Mouse (Mus musculus) right cerebral cortex, adult 18-20 months (tissue): Measurements from ENCODE around the gene Gm3448.
A peak's percentile ranks its signal among the peaks of the same experiment; 100 is the strongest.
"Not testable (repeated sequence)": the region's sequence is repeated elsewhere in the genome, so short reads cannot be mapped to it uniquely, and the experiment has no call there.

Source experiments
- DNase-seq: peaks from one replicate; pipeline ENCODE4 v3.0.0; 2022; ENCODE audit warnings: mixed read lengths

Gene Gm3448

GRCm38 (mm10) chr17:15041175-15041729 lies at the start of gene Gm3448, which contains the start of the genes Ermard and Tcte3:
Gene Gm3448 (minus strand): TSS chr17:15041537.
Gene Ermard (plus strand): TSS chr17:15041208.
Gene Tcte3 (minus strand): TSS chr17:15041488.
- not testable (repeated sequence) for DNase-seq

DNA sequence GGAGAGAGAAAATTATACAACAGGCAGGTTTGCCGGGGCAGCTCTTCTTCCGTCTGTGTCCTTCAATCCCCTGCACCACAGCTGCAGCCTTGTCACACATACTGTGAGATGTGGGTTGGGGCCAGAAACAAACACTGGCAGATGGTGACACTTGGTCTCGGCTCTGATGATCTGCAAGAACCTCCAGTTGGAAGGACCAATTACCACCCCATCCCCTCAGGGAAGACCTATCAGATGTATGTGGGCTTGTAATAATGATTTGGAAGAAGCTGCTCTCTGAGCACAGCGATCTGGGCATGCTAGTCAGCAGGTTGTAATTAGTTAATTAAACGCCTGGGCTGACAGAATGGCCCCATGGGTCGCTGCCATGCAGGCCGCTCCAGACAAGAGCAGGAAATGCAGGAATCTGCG lies 47.3 kb upstream of the Gm3448 start:
- no peak for DNase-seq

- DNase-seq = no peak
Observed at GRCm38 (mm10) chr17:15088166-15088565, 46.8 kb upstream of the Gm3448 start.

DNA sequence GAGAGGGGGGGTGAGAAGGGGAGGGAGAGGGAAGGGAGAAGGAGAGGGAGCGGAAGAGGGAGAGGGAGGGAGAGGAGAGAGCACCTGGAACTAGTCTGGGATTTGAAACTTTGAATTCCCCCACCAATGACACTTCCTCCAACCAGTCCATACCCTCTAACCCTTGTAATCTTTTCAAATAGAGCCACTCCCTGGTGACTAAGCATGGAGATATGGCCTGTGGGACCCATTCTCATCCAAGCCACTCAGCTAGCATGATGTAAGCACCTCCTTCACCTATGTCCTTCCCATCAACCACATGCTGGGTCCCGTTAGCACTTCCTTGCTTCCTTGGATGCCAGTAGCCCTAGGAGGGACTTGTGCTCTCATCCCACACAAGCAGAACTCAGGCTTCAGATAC lies 43.7 kb upstream of the Gm3448 start:
- DNase-seq = no peak

DNA sequence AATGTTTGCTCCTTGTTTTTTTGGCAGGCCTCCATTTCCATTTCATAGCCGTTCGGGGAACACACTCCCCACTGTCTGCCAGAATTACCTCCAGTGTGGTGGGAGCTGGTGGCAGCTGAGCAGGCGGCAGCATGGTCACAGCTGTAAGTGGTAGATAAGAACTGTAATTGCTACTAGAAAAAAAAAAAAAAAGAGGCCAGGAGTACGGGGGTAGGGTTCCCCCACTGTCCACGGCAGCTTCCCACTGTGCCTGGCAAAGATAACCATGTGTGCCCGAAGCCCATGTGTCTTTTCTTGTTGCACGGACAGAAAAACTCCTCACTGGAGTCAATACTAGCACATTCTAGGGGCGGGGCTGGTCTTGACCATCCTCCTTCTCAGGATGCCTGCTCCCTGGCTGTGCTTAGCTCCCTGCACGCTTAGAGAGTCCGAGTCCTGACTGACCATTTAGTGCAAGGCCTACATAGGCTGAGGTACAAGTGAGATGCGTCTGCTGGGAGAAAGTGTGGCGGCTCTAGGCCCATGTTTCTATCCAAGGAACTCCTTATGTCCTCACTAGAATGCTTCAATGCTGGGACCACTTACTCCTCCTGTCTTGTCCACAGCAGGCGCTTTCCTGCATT lies 43.0 kb upstream of the Gm3448 start:
- no peak for DNase-seq

DNA sequence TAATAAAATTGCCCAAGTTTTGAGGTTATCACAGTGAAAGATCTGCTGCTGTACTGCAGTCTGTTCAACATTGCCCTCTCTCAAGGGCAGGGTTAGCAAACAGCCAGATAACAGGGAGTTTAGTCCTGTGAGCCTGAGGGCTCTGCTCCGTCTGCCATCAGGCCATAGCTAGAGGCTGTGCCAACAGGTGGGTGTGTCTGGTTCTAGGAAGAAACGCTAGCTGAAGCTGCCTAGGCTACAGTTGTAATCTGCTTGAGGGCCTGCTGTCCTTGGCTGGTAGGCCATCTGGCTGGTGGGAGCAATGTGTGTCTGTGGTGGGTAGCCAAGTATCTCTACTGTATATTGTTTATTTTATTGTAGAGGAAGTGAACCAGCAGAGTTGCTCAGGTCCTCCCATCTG lies 36.2 kb upstream of the Gm3448 start:
- no peak for DNase-seq

GRCm38 (mm10) chr17:15075033-15075432 lies 33.7 kb upstream of the Gm3448 start:
- DNase-seq = no peak

DNA sequence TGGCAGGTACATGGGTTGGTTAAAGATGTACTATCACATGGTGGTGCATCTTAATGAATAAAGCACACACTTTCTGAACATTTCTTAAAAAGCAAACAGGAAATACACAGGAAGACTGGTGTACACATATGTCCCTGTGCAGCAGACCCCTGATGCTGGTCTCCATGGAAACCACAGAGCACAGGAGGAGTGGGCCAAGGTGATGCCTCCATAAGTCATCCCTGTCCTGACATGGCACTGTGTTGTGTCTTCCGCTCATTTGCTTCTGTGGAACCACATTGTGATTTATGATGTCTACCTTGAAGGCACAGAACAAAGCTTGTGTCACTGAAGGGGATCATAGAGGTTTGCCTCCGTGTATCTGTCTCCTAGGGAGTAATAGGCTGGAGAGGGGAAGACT lies 30.9 kb upstream of the Gm3448 start:
- DNase-seq = no peak

DNA sequence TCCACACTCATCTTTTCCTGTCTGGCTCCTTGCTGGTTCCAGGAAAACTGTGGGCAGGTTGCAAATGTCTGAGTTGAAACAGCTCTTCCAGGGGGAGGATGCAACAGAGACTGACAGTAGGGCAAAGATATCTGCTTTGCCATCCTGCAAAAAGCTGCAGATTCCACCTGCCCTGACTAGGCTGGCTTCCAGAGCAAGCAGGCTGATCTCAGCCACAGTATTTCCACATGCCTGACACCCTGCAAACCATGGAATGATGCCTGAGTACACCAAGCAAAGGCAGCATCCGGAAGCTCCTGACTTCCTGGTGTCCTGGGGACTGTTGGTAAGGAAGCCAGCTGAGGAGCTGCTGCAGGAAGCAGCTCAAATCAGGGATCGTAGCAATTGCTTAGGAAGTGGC lies 27.8 kb upstream of the Gm3448 start:
- peak; percentile 39 for DNase-seq

DNA sequence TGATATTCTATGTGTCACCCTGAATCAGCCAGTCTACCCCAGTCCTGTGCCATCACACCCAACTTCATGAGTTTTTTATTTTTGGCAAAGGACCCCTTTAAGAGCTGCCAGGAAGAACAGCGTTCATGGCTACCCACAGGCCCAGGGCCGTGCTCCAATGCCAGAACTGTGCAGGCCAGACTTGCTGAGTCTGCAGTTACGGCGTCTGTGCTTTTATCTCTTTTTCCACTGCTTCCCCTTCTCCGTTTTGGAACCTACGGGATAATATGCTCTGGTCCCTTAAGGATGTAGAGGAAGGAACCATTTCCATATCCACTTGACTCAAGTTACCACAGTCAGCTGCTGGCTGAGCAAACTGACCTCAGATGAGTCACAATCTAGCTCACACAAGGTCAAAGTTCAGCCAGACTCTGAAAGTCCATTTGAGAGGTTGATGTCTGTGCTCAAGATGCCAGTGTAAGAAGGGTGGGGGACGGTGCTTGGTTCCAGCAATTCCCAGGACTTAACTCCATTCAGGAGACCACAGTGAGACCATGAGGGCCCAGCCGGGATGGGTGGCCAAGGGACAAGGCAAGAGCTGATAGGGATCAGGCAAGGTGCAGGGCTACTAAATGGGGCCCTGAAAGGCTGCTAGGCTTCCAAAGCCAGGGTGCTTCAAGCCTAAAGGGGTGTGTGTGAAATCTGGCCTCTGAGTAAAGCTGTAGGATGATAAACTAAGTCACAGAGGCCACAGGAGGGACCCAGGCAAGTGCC lies 26.9 kb upstream of the Gm3448 start:
- DNase-seq = no peak

- DNase-seq = no peak
Observed at GRCm38 (mm10) chr17:15066911-15067310, 25.6 kb upstream of the Gm3448 start.

- DNase-seq = no peak
Observed at GRCm38 (mm10) chr17:15066066-15066465, 24.7 kb upstream of the Gm3448 start.

DNA sequence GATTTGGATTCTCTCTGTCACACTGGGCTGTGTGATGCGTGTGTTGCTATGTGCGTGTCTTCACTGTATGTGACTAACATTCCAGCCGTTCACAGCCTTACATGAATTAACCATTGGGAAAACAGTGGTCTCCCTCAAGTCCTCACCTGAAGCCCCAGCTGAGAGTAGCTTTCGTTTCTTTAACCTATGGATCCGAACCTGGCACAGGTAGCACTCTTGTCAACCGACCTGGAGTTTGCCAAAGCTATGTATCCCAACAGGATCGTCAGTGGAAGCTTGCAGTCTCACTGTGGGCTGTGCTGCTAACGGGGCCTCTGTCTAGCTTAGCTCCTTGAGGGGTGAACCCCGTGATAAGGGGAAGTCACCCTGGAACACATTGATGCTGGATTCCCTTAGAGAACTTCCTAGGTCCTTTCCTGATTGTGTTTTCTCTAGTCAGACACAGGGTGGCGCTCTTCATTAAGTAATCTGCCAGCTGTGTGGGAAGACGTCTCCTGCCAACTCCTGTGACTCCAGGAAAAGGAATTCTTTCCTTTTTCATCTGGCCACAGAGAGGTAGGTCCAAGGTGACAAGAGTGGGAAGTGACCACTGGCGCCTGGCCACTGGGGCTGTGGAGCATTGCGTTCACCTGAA lies 24.2 kb upstream of the Gm3448 start:
- DNase-seq = peak; percentile 79

DNA sequence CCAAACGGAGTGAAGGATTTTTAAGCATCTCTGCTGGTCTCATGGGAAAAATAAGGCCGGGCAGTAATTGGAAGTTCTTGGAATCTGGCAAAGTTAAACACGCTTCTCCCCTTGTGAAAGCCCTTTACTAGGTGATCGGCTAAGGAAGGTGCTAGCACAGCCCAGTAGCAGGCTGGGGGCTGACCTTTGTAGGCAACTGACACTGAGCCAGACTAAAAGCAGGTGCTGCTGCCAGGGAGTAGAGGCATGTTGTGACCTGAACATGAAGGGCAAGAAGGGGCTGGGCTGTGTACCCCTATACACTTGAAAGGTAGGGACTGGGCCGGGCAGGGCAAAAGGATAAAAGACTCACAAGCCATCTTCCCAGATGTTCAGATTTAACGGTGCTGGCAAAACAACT lies 19.0 kb upstream of the Gm3448 start:
- no peak for DNase-seq

DNA sequence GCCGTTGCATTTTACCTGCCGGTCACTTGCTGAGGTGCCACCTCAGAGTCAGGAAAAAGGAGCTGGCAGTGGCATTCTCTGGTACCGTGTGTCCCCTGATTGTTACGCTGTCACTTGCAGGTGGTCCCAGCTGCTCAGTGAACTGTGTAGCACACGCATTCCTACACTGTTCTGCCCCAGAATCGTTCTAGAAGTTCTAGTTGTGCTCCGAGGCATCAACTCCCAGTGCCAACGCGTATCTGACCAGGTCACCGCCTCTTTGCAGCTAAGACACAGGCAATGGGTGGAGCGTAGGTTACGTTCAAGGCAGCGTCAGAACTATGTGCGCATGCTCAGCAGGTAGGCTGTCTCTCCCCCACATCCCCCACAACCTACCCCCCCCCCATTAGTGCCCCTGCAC lies 18.3 kb upstream of the Gm3448 start:
- DNase-seq = no peak

GRCm38 (mm10) chr17:15058161-15058591 lies 16.8 kb upstream of the Gm3448 start:
- DNase-seq = no peak

GRCm38 (mm10) chr17:15055925-15056324 lies 14.6 kb upstream of the Gm3448 start:
- peak; percentile 59 for DNase-seq

- DNase-seq = not testable (repeated sequence)
Observed at GRCm38 (mm10) chr17:15053829-15054200, 12.5 kb upstream of the Gm3448 start.

GRCm38 (mm10) chr17:15053183-15053828 lies 12.0 kb upstream of the Gm3448 start:
- DNase-seq = not testable (repeated sequence)

DNA sequence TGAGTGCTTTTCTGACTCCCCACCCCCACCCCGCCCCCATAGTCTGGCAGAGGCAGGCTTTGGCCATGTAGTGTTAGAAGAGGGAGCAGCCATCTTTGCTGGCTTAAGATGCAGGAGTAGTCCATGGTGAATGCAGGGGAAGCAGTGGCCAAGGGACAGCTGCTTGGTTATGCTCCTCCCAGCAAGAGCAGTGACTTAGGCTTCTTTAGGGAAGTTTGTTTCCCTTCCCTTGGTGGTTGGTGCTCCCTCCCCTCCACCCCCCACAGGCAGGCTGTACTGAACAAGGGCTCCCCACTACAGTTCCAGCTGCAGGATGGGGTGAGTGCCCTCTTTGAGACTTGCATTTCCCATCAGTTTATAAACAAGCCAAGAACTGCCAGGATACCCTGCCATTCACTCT lies 11.4 kb upstream of the Gm3448 start:
- DNase-seq = not testable (repeated sequence)

DNA sequence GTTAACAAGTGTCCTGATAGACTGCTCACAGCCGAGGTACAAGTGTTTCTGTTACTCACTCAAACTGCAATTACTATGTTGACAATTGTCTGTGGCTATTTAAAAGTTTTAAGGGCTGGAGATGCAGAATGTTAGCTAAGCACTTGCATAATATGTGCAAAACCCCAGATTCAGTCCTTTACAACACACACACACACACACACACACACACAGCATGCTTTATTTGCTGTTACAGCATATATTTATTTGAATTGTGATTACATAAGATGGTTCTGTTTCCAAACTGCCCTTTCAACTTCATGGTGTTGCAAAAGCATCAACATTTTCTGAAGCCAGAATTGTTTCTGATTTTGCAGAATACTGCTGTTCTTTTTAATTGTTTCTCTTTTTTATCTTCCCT lies 9.0 kb upstream of the Gm3448 start:
- not testable (repeated sequence) for DNase-seq

DNA sequence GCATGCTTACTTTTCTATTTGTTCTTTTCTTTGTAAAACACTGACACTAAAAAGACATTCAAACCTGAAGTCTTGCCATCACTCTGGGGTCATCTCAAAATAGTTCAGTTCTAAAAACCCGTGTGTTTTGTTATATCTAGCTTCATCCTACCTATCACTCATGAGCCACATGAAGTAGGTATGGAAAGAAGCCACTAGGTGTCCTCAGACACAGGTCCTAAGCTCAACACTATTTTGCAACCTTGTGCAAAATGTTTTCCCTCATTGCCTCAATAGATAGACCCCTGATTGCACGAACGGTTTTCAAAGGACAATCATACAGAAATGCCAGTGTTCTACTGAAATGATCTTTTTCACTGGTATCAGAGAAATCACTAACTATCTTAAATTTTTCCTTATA lies 882 bp downstream of the Gm3448 start:
- not testable (repeated sequence) for DNase-seq

GRCm38 (mm10) chr17:15031414-15031813 lies 9.9 kb downstream of the Gm3448 start:
- DNase-seq = not testable (repeated sequence)
